Mouse (Mus musculus): ENCODE data around the gene Pde11a.

Pde11a gene

GRCm38 (mm10) chr2:76058661-76059467, 279.7 kb downstream of the Pde11a start:
- DNase-seq (ENCODE audit: low read depth, low spot score) = no peak

GRCm38 (mm10) chr2:76057555-76057954, 281.0 kb downstream of the Pde11a start:
- no peak for DNase-seq (ENCODE audit: low read depth, low spot score)

GRCm38 (mm10) chr2:76053748-76054331, 284.7 kb downstream of the Pde11a start:
- no peak for DNase-seq (ENCODE audit: low read depth, low spot score)

- DNase-seq (ENCODE audit: low read depth, low spot score) = no peak
Measured at GRCm38 (mm10) chr2:76052897-76053505, 285.6 kb downstream of the Pde11a start.

- DNase-seq (ENCODE audit: low read depth, low spot score) = no peak
Measured at GRCm38 (mm10) chr2:76051385-76051784, 287.2 kb downstream of the Pde11a start.

- no peak for DNase-seq (ENCODE audit: low read depth, low spot score)
Measured at GRCm38 (mm10) chr2:76050911-76051310, 287.7 kb downstream of the Pde11a start.

GRCm38 (mm10) chr2:76050092-76050491, 288.5 kb downstream of the Pde11a start:
- DNase-seq (ENCODE audit: low read depth, low spot score) = no peak

- peak; percentile 71 for DNase-seq (ENCODE audit: low read depth, low spot score)
Measured at GRCm38 (mm10) chr2:76049529-76049928, 289.0 kb downstream of the Pde11a start.

- DNase-seq (ENCODE audit: low read depth, low spot score) = no peak
Measured at GRCm38 (mm10) chr2:76047740-76048139, 290.8 kb downstream of the Pde11a start.

GRCm38 (mm10) chr2:76042210-76042609, 296.4 kb downstream of the Pde11a start:
- DNase-seq (ENCODE audit: low read depth, low spot score) = no peak

- peak; percentile 48 for DNase-seq (ENCODE audit: low read depth, low spot score)
Measured at GRCm38 (mm10) chr2:76040116-76040515, 298.5 kb downstream of the Pde11a start.

- no peak for DNase-seq (ENCODE audit: low read depth, low spot score)
Measured at GRCm38 (mm10) chr2:76030080-76030479, 308.5 kb downstream of the Pde11a start.

GRCm38 (mm10) chr2:76029081-76029901, 309.3 kb downstream of the Pde11a start:
- no peak for DNase-seq (ENCODE audit: low read depth, low spot score)

- DNase-seq (ENCODE audit: low read depth, low spot score) = no peak
Measured at GRCm38 (mm10) chr2:76016890-76017289, 321.7 kb downstream of the Pde11a start.

GRCm38 (mm10) chr2:76016136-76016535, 322.4 kb downstream of the Pde11a start:
- no peak for DNase-seq (ENCODE audit: low read depth, low spot score)

- DNase-seq (ENCODE audit: low read depth, low spot score) = no peak
Measured at GRCm38 (mm10) chr2:76015460-76015859, 323.1 kb downstream of the Pde11a start.

- no peak for DNase-seq (ENCODE audit: low read depth, low spot score)
Measured at GRCm38 (mm10) chr2:76014659-76015058, 323.9 kb downstream of the Pde11a start.

- DNase-seq (ENCODE audit: low read depth, low spot score) = no peak
Measured at GRCm38 (mm10) chr2:76006194-76006593, 332.4 kb downstream of the Pde11a start.

- DNase-seq (ENCODE audit: low read depth, low spot score) = no peak
Measured at GRCm38 (mm10) chr2:76002899-76003298, 335.7 kb downstream of the Pde11a start.

- DNase-seq (ENCODE audit: low read depth, low spot score) = peak; percentile 51
Measured at GRCm38 (mm10) chr2:76001392-76001791, 337.2 kb downstream of the Pde11a start.

- DNase-seq (ENCODE audit: low read depth, low spot score) = no peak
Measured at GRCm38 (mm10) chr2:75999636-76000035, 338.9 kb downstream of the Pde11a start.

- no peak for DNase-seq (ENCODE audit: low read depth, low spot score)
Measured at GRCm38 (mm10) chr2:75998692-75999091, 339.9 kb downstream of the Pde11a start.
